ENCODE assay signal across 18 mouse cellular contexts in genomic region chr4:55141317-55141716, GRCm38 (mm10).
DNase-seq lines count a peak whose midpoint lies in the region; ATAC-seq lines count a peak whose summit lies in the region.
"Had no signal": no experiment of that assay in that cellular context is flagged by ENCODE, and none has a peak within 500 bp of the region (broad histone marks: within the 10 kb centered on the region; RNA-seq: fewer than 3 reads in every experiment).

No protein-coding gene starts in this region.

- H3K9me3 ChIP-seq in heart, embryonic 15.5 days (replicated peaks) = no peaks in the 10 kb centered on the region
- H3K9me3 ChIP-seq in forebrain, embryonic 13.5 days (replicated peaks) = no peaks in the 10 kb centered on the region
- H3K9me3 ChIP-seq: embryonic facial prominence, embryonic 15.5 days; liver, embryonic 15.5 days; midbrain, embryonic 10.5 days; neural tube, embryonic 13.5 days had no signal

- no peak for DNase-seq in heart, adult 9 months (ENCODE audit: low spot score in 2 of 2)
- DNase-seq in 3134 (ENCODE audit: extremely low read depth, insufficient read length, low spot score) (peak; percentile 36), 3T3-L1 (ENCODE audit: low read depth, low spot score) (peak; percentile 69), ZHBTc4 (ENCODE audit: low read depth, low spot score) (peak; percentile 74)
- no peak for DNase-seq in left cerebral cortex, postnatal 10 days (ENCODE audit: extremely low spot score in 1 of 2, low spot score in 2 of 2)
- DNase-seq: cerebellum, postnatal 10 days; embryo, embryonic 11 days; gastrocnemius, postnatal 14 days; kidney, adult 2 months; lung, postnatal 36 days; right cerebral cortex, postnatal 14 days had no signal

- H3K4me2 ChIP-seq in heart, embryonic 15.5 days = no peak overlapping the region
- H3K4me2 ChIP-seq in forebrain, embryonic 13.5 days = no peak overlapping the region
- H3K4me2 ChIP-seq: embryonic facial prominence, embryonic 15.5 days; liver, embryonic 15.5 days; neural tube, embryonic 13.5 days had no signal

- H3K27ac ChIP-seq in heart, embryonic 15.5 days = peak overlapping the region; percentile 12; the same call in 1 of the 2 replicates
- no peak overlapping the region for H3K27ac ChIP-seq in forebrain, embryonic 13.5 days
- H3K27ac ChIP-seq: embryonic facial prominence, embryonic 15.5 days; liver, embryonic 15.5 days; neural tube, embryonic 13.5 days had no signal

- H3K27me3 ChIP-seq in heart, embryonic 15.5 days = no peaks in the 10 kb centered on the region
- no peaks in the 10 kb centered on the region for H3K27me3 ChIP-seq in forebrain, embryonic 13.5 days
- H3K27me3 ChIP-seq: CH12.LX; embryonic facial prominence, embryonic 15.5 days; liver, embryonic 15.5 days; neural tube, embryonic 13.5 days had no signal

- no peak overlapping the region for H3K9ac ChIP-seq in heart, embryonic 15.5 days
- no peak overlapping the region for H3K9ac ChIP-seq in forebrain, embryonic 13.5 days
- H3K9ac ChIP-seq: embryonic facial prominence, embryonic 15.5 days; liver, embryonic 15.5 days; neural tube, embryonic 13.5 days had no signal

- H3K36me3 ChIP-seq in heart, embryonic 15.5 days = no peaks in the 10 kb centered on the region
- no peaks in the 10 kb centered on the region for H3K36me3 ChIP-seq in forebrain, embryonic 13.5 days (ENCODE audit: poor library complexity, severe bottlenecking)
- H3K36me3 ChIP-seq: embryonic facial prominence, embryonic 15.5 days; liver, embryonic 15.5 days; midbrain, embryonic 10.5 days; neural tube, embryonic 13.5 days had no signal

- no peak; the same call in 1 of the 2 replicates for ATAC-seq in heart, embryonic 15.5 days (replicated peaks; ENCODE audit: insufficient number of reproducible peaks, insufficient read depth, low FRiP score, low read depth)
- no peak for ATAC-seq in forebrain, embryonic 13.5 days

- peaks cover 16% of the 10 kb centered on the region; the same call in 1 of the 2 replicates for H3K4me1 ChIP-seq in heart, embryonic 15.5 days (replicated peaks)
- peaks cover 13% of the 10 kb centered on the region for H3K4me1 ChIP-seq in forebrain, embryonic 13.5 days
- H3K4me1 ChIP-seq: liver, embryonic 15.5 days had no signal

- H3K4me3 ChIP-seq in heart, embryonic 15.5 days = no peak overlapping the region
- H3K4me3 ChIP-seq in forebrain, embryonic 13.5 days = no peak overlapping the region
- H3K4me3 ChIP-seq: embryonic facial prominence, embryonic 15.5 days; liver, embryonic 15.5 days; midbrain, embryonic 10.5 days; neural tube, embryonic 13.5 days had no signal

- intact Hi-C loops in left cerebral cortex, postnatal 10 days (cut with DNase I) = no loop called here

Comparison
In these comparisons a context has a peak if more than half of its experiments do, and no peak if none do; other contexts are left out.
1. DNase-seq: peak in 3134 (single experiment), 3T3-L1 (single experiment) and ZHBTc4 (single experiment); none in heart, adult 9 months (0 of 2) and left cerebral cortex, postnatal 10 days (0 of 2).